Comparison of ENCODE assay signal across 19 mouse cellular contexts in genomic region chr8:55073481-55073880, GRCm38 (mm10).
DNase-seq lines count a peak whose midpoint lies in the region; TF ChIP-seq lines count a peak whose summit lies in the region.
"Had no signal": no experiment of that assay in that cellular context is flagged by ENCODE, and none has a peak within 500 bp of the region (broad histone marks: within the 10 kb centered on the region; RNA-seq: fewer than 3 reads in every experiment).

No protein-coding gene starts in this region.

- intact Hi-C loops in heart, adult 2 months (cut with DNase I): no loop called here
- intact Hi-C loops in left cerebral cortex, postnatal 4 days (cut with DNase I): no loop called here
- intact Hi-C loops in left cerebral cortex, postnatal 36 days (cut with DNase I): no loop called here

- H3K27me3 ChIP-seq in heart, adult 2 months (ENCODE audit: control insufficient read depth, insufficient read depth, low read length): no peaks in the 10 kb centered on the region
- H3K27me3 ChIP-seq: intestine, embryonic 15.5 days; liver, embryonic 13.5 days; megakaryocyte, embryonic 14.5 days; midbrain, embryonic 13.5 days; stomach, embryonic 15.5 days had no signal

- TF ChIP-seq POLR2A in heart, adult 2 months (IDR thresholded peaks at IDR 0.05; ENCODE audit: insufficient read depth, low read depth, low read length): no peak

- DNase-seq in cerebellum, postnatal 10 days: peak; percentile 52 to 57
- DNase-seq in cerebellum, adult 9-10 months: no peak
- peak; percentile 4 for DNase-seq in heart, postnatal 4 days
- DNase-seq in heart, adult 2 months: no peak
- peak; percentile 33 for DNase-seq in left cerebral cortex, postnatal 4 days
- no peak for DNase-seq in left cerebral cortex, postnatal 36 days (ENCODE audit: low spot score in 2 of 2)
- peak; percentile 12 to 25 for DNase-seq in cerebellum, postnatal 36 days
- DNase-seq: adrenal gland, postnatal 14 days; kidney, adult 9 months; liver, embryonic 13.5 days; lung, adult 2 months; thymus, adult 2 months had no signal

- 84% methylated on average over 10 of the region's 10 CpGs for WGBS in heart, adult 2 months

- no peak overlapping the region for H3K9ac ChIP-seq in heart, adult 2 months (ENCODE audit: low read depth, low read length)
- H3K9ac ChIP-seq: intestine, embryonic 15.5 days; liver, embryonic 13.5 days; midbrain, embryonic 13.5 days; stomach, embryonic 15.5 days had no signal

- no peak overlapping the region for H3K27ac ChIP-seq in heart, adult 2 months
- H3K27ac ChIP-seq: forebrain, embryonic 10.5 days; heart, embryonic 10.5 days; hindbrain, embryonic 10.5 days; intestine, embryonic 15.5 days; liver, embryonic 13.5 days; midbrain, embryonic 13.5 days; stomach, embryonic 15.5 days had no signal

- no peaks in the 10 kb centered on the region for H3K79me2 ChIP-seq in heart, adult 2 months (replicated peaks; ENCODE audit: control insufficient read depth, insufficient read depth, low read length)

- no peaks in the 10 kb centered on the region for H3K4me1 ChIP-seq in heart, adult 2 months (ENCODE audit: control insufficient read depth, insufficient read depth, low read length)
- H3K4me1 ChIP-seq: forebrain, embryonic 10.5 days; heart, embryonic 10.5 days; hindbrain, embryonic 10.5 days; intestine, embryonic 15.5 days; liver, embryonic 13.5 days; megakaryocyte, embryonic 14.5 days; midbrain, embryonic 13.5 days; stomach, embryonic 15.5 days had no signal

- no peak for TF ChIP-seq CTCF in heart, adult 2 months (IDR thresholded peaks at IDR 0.05)

- no peaks in the 10 kb centered on the region for H3K36me3 ChIP-seq in heart, adult 2 months (ENCODE audit: control insufficient read depth, insufficient read depth, low read length)
- H3K36me3 ChIP-seq: forebrain, embryonic 10.5 days; heart, embryonic 10.5 days; hindbrain, embryonic 10.5 days; intestine, embryonic 15.5 days; liver, embryonic 13.5 days; midbrain, embryonic 13.5 days; stomach, embryonic 15.5 days had no signal

- no peak for TF ChIP-seq EP300 in heart, adult 2 months (IDR thresholded peaks at IDR 0.05; ENCODE audit: insufficient read depth, low read depth, low read length)

- no peak overlapping the region for H3K4me3 ChIP-seq in heart, adult 2 months
- H3K4me3 ChIP-seq: forebrain, embryonic 10.5 days; heart, embryonic 10.5 days; hindbrain, embryonic 10.5 days; intestine, embryonic 15.5 days; liver, embryonic 13.5 days; megakaryocyte, embryonic 14.5 days; midbrain, embryonic 13.5 days; stomach, embryonic 15.5 days had no signal

Comparison
In these comparisons a context has a peak if more than half of its experiments do, and no peak if none do; other contexts are left out.
1. DNase-seq: peak in cerebellum, postnatal 10 days (2 of 2), heart, postnatal 4 days (single experiment), left cerebral cortex, postnatal 4 days (single experiment) and cerebellum, postnatal 36 days (2 of 2); none in cerebellum, adult 9-10 months (single experiment), heart, adult 2 months (0 of 2) and left cerebral cortex, postnatal 36 days (0 of 2).